Mouse (Mus musculus) MEL (cell line): ENCODE measurements around the gene Tbc1d24.

Experiments
- CTCF ChIP-seq, 3 experiments: IDR thresholded peaks in 2 of 3; conservative IDR thresholded peaks in 1 of 3; 2 replicates each; pipeline ENCODE4 v1.5.1; 2011 to 2012; ENCODE audit warnings: low read length in 3 of 3, low read depth in 2 of 3, mild to moderate bottlenecking in 2 of 3, improper control_type of control experiment in 1 of 3, inconsistent platforms in 1 of 3, mixed read lengths in 1 of 3, moderate library complexity in 1 of 3; ENCODE audit not compliant: control insufficient read depth in 1 of 3, insufficient read depth in 1 of 3, poor library complexity in 1 of 3, severe bottlenecking in 1 of 3
- GATA1 ChIP-seq: IDR thresholded peaks from 2 replicates; pipeline ENCODE4 v1.6.1; 2011; ENCODE audit warnings: low read depth, low read length, improper control_type of control experiment
- HCFC1 ChIP-seq: IDR thresholded peaks from 2 replicates; pipeline ENCODE4 v1.6.1; 2012; ENCODE audit warnings: low read depth, mild to moderate bottlenecking, inconsistent platforms, low read length, improper control_type of control experiment, moderate library complexity
- POLR2A ChIP-seq, 2 experiments: IDR thresholded peaks; 2 replicates each; pipeline ENCODE4 v1.6.1; 2011 to 2012; ENCODE audit warnings: low read length in 2 of 2, mild to moderate bottlenecking in 2 of 2, control low read depth in 1 of 2, improper control_type of control experiment in 1 of 2, low read depth in 1 of 2, moderate library complexity in 1 of 2; ENCODE audit not compliant: control insufficient read depth in 1 of 2, insufficient read depth in 1 of 2, poor library complexity in 1 of 2

DNA sequence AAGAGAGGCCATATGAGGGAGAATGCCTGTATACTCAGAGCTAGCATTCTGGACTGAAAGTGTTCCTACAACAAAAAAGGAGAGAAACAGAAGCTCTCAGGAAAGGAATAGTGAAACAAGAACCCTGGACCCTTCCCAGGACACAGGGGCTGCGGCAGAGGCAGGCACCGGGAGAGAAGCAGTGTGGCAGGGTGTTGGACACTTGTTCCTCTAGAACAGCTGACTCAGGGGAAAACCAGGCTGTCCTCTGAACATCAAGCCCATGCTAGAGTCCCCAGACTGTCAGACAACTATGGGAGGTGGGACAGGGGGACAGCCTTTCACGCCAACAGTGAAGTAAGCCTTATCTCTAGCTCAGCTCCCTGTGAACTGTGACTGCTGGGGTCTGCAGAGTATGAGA, 5.2 kb upstream of the Tbc1d24 start:
- TF ChIP-seq POLR2A (IDR thresholded peaks at IDR 0.05; ENCODE audit: control insufficient read depth in 1 of 2, insufficient read depth in 1 of 2, low read depth in 1 of 2, low read length in 2 of 2, poor library complexity in 1 of 2) = no peak
- no peak for TF ChIP-seq HCFC1
- no peak for TF ChIP-seq CTCF (IDR thresholded peaks at IDR 0.05 in 2 of 3, conservative IDR thresholded peaks at IDR 0.05 in 1 of 3; ENCODE audit: control insufficient read depth in 1 of 3, insufficient read depth in 1 of 3, low read depth in 2 of 3, low read length in 3 of 3, poor library complexity in 1 of 3, severe bottlenecking in 1 of 3)
- no peak for TF ChIP-seq GATA1
